Mouse (Mus musculus) lung, postnatal 0 days (tissue): ENCODE measurements at regions not wholly inside any gene's neighbourhood (a gene's known extent, or its start where the extent isn't known, plus 50 kb on each side); places are given as distances from the start of the nearest gene placed in this dataset.

ENCODE experiments used
- ATAC-seq: fragments of 200-750 bp; cut with Nextera tagmentation; 2 replicates; pipeline ENCODE4 v1.8.0; 2017; ENCODE audit warnings: moderate library complexity
- DNase-seq: peaks from one replicate; pipeline ENCODE4 v3.0.0-alpha.2; 2016; ENCODE audit warnings: low spot score
- H3K27ac ChIP-seq: fragments of 300-500 bp; sonication (generic); 2 replicates; pipeline ENCODE4 v1.5.1; 2014; ENCODE audit warnings: antibody characterized with exemption, mild to moderate bottlenecking, low read length, mixed read lengths
- H3K27me3 ChIP-seq: fragments of 300-500 bp; sonication (generic); replicated peaks from 2 replicates; pipeline ENCODE4 v1.6.1; 2014; ENCODE audit warnings: low read length, mixed read lengths; ENCODE audit not compliant: insufficient read depth
- H3K36me3 ChIP-seq: fragments of 300-500 bp; sonication (generic); 2 replicates; pipeline ENCODE4 v1.6.1; 2014; ENCODE audit warnings: low read length, mixed read lengths; ENCODE audit not compliant: insufficient read depth
- H3K4me1 ChIP-seq: fragments of 300-500 bp; sonication (generic); 2 replicates; pipeline ENCODE4 v1.6.1; 2014; ENCODE audit warnings: antibody characterized with exemption, low read depth, low read length, mixed read lengths; ENCODE audit not compliant: insufficient read depth
- H3K4me2 ChIP-seq: fragments of 300-500 bp; sonication (generic); replicated peaks from 2 replicates; pipeline ENCODE4 v1.6.1; 2014; ENCODE audit warnings: low read depth, mild to moderate bottlenecking, low read length, moderate library complexity, mixed read lengths
- H3K4me3 ChIP-seq: fragments of 300-500 bp; sonication (generic); 2 replicates; pipeline ENCODE4 v1.5.1; 2014; ENCODE audit warnings: low read depth, low read length
- H3K9ac ChIP-seq: fragments of 300-500 bp; sonication (generic); replicated peaks from 2 replicates; pipeline ENCODE4 v1.6.1; 2014; ENCODE audit warnings: low read depth, mild to moderate bottlenecking
- H3K9me3 ChIP-seq: fragments of 300-500 bp; sonication (generic); 2 replicates; pipeline ENCODE4 v1.6.1; 2016; ENCODE audit warnings: low read length, mixed read lengths
- CTCF ChIP-seq: IDR thresholded peaks from 2 replicates; pipeline ENCODE4 v1.5.1; 2016; ENCODE audit warnings: antibody characterized with exemption, mild to moderate bottlenecking
- EP300 ChIP-seq: IDR thresholded peaks from 2 replicates; pipeline ENCODE4 v1.6.1; 2016; ENCODE audit warnings: antibody characterized with exemption, mild to moderate bottlenecking, control low read depth
- WGBS: fragments of 180-500 bp; shearing (Covaris S2); extraction: QIAGEN DNeasy Blood & Tissue Kit; methylation state at CpG from one replicate; pipeline ENCODE4 v1.1.7; 2014; 5-methylcytosine and 5-hydroxymethylcytosine counted together

GRCm38 (mm10) chr3:52775156-52775555 lies 241.9 kb downstream of the Cog6 start:
- no peaks in the 10 kb centered on the region for H3K36me3 ChIP-seq
- WGBS, result 73% methylated on average over 7 of the region's 7 CpGs

GRCm38 (mm10) chr3:52774734-52775133 lies 242.3 kb downstream of the Cog6 start:
- DNase-seq, result no peak
- Histone ChIP-seq H3K9ac (no peak overlapping the region), H3K4me2 (no peak overlapping the region), H3K36me3 (no peaks in the 10 kb centered on the region), H3K27ac (no peak overlapping the region), H3K27me3 (no peaks in the 10 kb centered on the region), H3K4me1 (no peaks in the 10 kb centered on the region), H3K9me3 (no peaks in the 10 kb centered on the region), H3K4me3 (no peak overlapping the region)
- 87% methylated on average over 6 of the region's 6 CpGs for WGBS
- no peak for ATAC-seq
- no peak for TF ChIP-seq EP300
- no peak for TF ChIP-seq CTCF

More at GRCm38 (mm10) chr3:52775156-52775555, 241.9 kb downstream of the Cog6 start:
- DNase-seq (no peak), ATAC-seq (no peak)
- Histone ChIP-seq H3K4me1 (no peaks in the 10 kb centered on the region), H3K4me3 (no peak overlapping the region), H3K4me2 (no peak overlapping the region), H3K27me3 (no peaks in the 10 kb centered on the region), H3K9ac (no peak overlapping the region), H3K9me3 (no peaks in the 10 kb centered on the region), H3K27ac (no peak overlapping the region)
- TF ChIP-seq CTCF (no peak), EP300 (no peak)

- TF ChIP-seq EP300 (no peak), CTCF (0 out of 2 replicates have a peak, but pooled peaks have one; percentile 4)
- H3K9me3 ChIP-seq, result no peaks in the 10 kb centered on the region
- H3K27ac ChIP-seq, result no peak overlapping the region
- H3K9ac ChIP-seq, result no peak overlapping the region
- no peak overlapping the region for H3K4me3 ChIP-seq
- no peaks in the 10 kb centered on the region for H3K36me3 ChIP-seq
- no peak overlapping the region for H3K4me2 ChIP-seq
- H3K27me3 ChIP-seq, result no peaks in the 10 kb centered on the region
- WGBS, result 54% methylated on average over 10 of the region's 10 CpGs
- ATAC-seq (no peak), DNase-seq (peak; percentile 11)
- no peaks in the 10 kb centered on the region for H3K4me1 ChIP-seq
Observed at GRCm38 (mm10) chr3:52767276-52767675, 249.8 kb downstream of the Cog6 start.

- H3K4me1 ChIP-seq, result no peaks in the 10 kb centered on the region
- TF ChIP-seq EP300 (no peak), CTCF (no peak)
- H3K36me3 ChIP-seq, result no peaks in the 10 kb centered on the region
- no peaks in the 10 kb centered on the region for H3K27me3 ChIP-seq
- no peak overlapping the region for H3K4me2 ChIP-seq
- no peak for ATAC-seq
- H3K9me3 ChIP-seq, result no peaks in the 10 kb centered on the region
- H3K27ac ChIP-seq, result no peak overlapping the region
- no peak overlapping the region for H3K4me3 ChIP-seq
- DNase-seq, result no peak
- H3K9ac ChIP-seq, result no peak overlapping the region
- WGBS, result 66% methylated on average over 5 of the region's 5 CpGs
Observed at GRCm38 (mm10) chr3:52766841-52767240, 250.2 kb downstream of the Cog6 start.

- H3K9me3 ChIP-seq, result no peaks in the 10 kb centered on the region
- no peak overlapping the region for H3K4me3 ChIP-seq
- TF ChIP-seq EP300 (no peak), CTCF (no peak)
- H3K27me3 ChIP-seq, result no peaks in the 10 kb centered on the region
- no peak overlapping the region for H3K9ac ChIP-seq
- H3K4me1 ChIP-seq, result no peaks in the 10 kb centered on the region
- no peak for ATAC-seq
- H3K4me2 ChIP-seq, result no peak overlapping the region
- no peaks in the 10 kb centered on the region for H3K36me3 ChIP-seq
- 54% methylated on average over 4 of the region's 4 CpGs for WGBS
- DNase-seq, result no peak
- no peak overlapping the region for H3K27ac ChIP-seq
Observed at GRCm38 (mm10) chr3:52764166-52764565, 252.9 kb downstream of the Cog6 start.

- Histone ChIP-seq H3K9me3 (no peaks in the 10 kb centered on the region), H3K36me3 (no peaks in the 10 kb centered on the region), H3K4me1 (no peaks in the 10 kb centered on the region), H3K27me3 (no peaks in the 10 kb centered on the region), H3K4me3 (no peak overlapping the region), H3K9ac (no peak overlapping the region), H3K27ac (no peak overlapping the region), H3K4me2 (no peak overlapping the region)
- 62% methylated on average over 5 of the region's 5 CpGs for WGBS
- ATAC-seq (peak; percentile 37), DNase-seq (peak; percentile 26)
- TF ChIP-seq EP300, result no peak
Observed at GRCm38 (mm10) chr3:52763660-52764059, 253.4 kb downstream of the Cog6 start.

GRCm38 (mm10) chr3:52762549-52762948 lies 254.5 kb downstream of the Cog6 start:
- TF ChIP-seq CTCF (no peak), EP300 (no peak)
- WGBS, result 89% methylated on average over 6 of the region's 6 CpGs
- Histone ChIP-seq H3K9me3 (no peaks in the 10 kb centered on the region), H3K9ac (no peak overlapping the region), H3K4me2 (no peak overlapping the region), H3K27me3 (no peaks in the 10 kb centered on the region), H3K36me3 (no peaks in the 10 kb centered on the region), H3K27ac (no peak overlapping the region), H3K4me3 (no peak overlapping the region), H3K4me1 (no peaks in the 10 kb centered on the region)
- DNase-seq (no peak), ATAC-seq (no peak)
